ENCODE assay signal across 12 mouse cellular contexts in the genomic region with DNA sequence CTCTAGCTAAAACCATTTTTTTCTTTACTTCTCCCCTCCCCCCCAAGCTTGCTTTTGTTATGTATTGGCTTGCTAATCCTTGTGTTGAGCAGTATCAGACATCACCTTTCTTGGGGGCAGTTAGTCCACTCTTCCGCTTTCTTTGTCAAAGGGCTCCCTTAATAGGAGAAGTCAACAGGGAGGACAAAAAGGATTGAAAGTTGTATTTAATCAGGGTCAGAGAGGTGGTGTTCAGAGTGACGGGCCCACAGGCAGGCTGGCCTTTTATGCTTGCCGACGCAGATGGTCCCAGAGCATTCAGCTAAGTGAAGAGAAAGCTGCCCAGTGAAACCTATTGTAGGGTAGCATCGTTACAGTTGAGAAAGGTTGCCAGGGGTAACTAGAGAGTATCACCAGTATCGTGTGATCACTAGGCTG.
DNase-seq lines count a peak whose midpoint lies in the region; ATAC-seq and TF ChIP-seq lines count a peak whose summit lies in the region.
"Had no signal": no experiment of that assay in that cellular context is flagged by ENCODE, and none has a peak within 500 bp of the region (broad histone marks: within the 10 kb centered on the region; RNA-seq: fewer than 3 reads in every experiment).

No protein-coding gene starts in this region.

- TF ChIP-seq CTCF in kidney, postnatal 0 days (IDR thresholded peaks at IDR 0.05; ENCODE audit: low read depth), result no peak
- TF ChIP-seq CTCF in hindbrain, postnatal 0 days (IDR thresholded peaks at IDR 0.05; ENCODE audit: low read depth), result no peak

- H3K9me3 ChIP-seq in kidney, postnatal 0 days (replicated peaks; ENCODE audit: low read length), result no peaks in the 10 kb centered on the region
- no peaks in the 10 kb centered on the region for H3K9me3 ChIP-seq in kidney, embryonic 15.5 days (replicated peaks)
- H3K9me3 ChIP-seq in embryonic facial prominence, embryonic 12.5 days, result no peaks in the 10 kb centered on the region
- H3K9me3 ChIP-seq in hindbrain, postnatal 0 days (ENCODE audit: low read length), result no peaks in the 10 kb centered on the region
- H3K9me3 ChIP-seq: limb, embryonic 13.5 days had no signal

- H3K27ac ChIP-seq in kidney, postnatal 0 days, result no peak overlapping the region
- H3K27ac ChIP-seq in kidney, embryonic 15.5 days, result no peak overlapping the region
- no peak overlapping the region for H3K27ac ChIP-seq in embryonic facial prominence, embryonic 12.5 days
- no peak overlapping the region for H3K27ac ChIP-seq in hindbrain, postnatal 0 days
- H3K27ac ChIP-seq: limb, embryonic 13.5 days had no signal

- H3K4me2 ChIP-seq in kidney, postnatal 0 days (ENCODE audit: low read length), result no peak overlapping the region
- H3K4me2 ChIP-seq in kidney, embryonic 15.5 days, result no peak overlapping the region
- no peak overlapping the region for H3K4me2 ChIP-seq in embryonic facial prominence, embryonic 12.5 days (replicated peaks)
- H3K4me2 ChIP-seq in hindbrain, postnatal 0 days (ENCODE audit: low read depth, low read length), result no peak overlapping the region
- H3K4me2 ChIP-seq: limb, embryonic 13.5 days had no signal

- H3K36me3 ChIP-seq in kidney, postnatal 0 days (ENCODE audit: insufficient read depth, low read length), result no peaks in the 10 kb centered on the region
- H3K36me3 ChIP-seq in kidney, embryonic 15.5 days, result no peaks in the 10 kb centered on the region
- H3K36me3 ChIP-seq in embryonic facial prominence, embryonic 12.5 days, result no peaks in the 10 kb centered on the region
- no peaks in the 10 kb centered on the region for H3K36me3 ChIP-seq in hindbrain, postnatal 0 days (ENCODE audit: insufficient read depth, low read length)
- H3K36me3 ChIP-seq: limb, embryonic 13.5 days had no signal

- H3K4me3 ChIP-seq in kidney, postnatal 0 days (replicated peaks; ENCODE audit: low read depth, low read length), result no peak overlapping the region
- H3K4me3 ChIP-seq in kidney, embryonic 15.5 days (replicated peaks), result no peak overlapping the region
- H3K4me3 ChIP-seq in embryonic facial prominence, embryonic 12.5 days, result no peak overlapping the region
- H3K4me3 ChIP-seq in hindbrain, postnatal 0 days (ENCODE audit: low read length), result no peak overlapping the region
- H3K4me3 ChIP-seq: limb, embryonic 13.5 days had no signal

- DNase-seq in kidney, postnatal 0 days (ENCODE audit: low spot score), result peak; percentile 21
- peak; percentile 68 for DNase-seq in hindbrain, postnatal 0 days (ENCODE audit: low spot score)
- peak; percentile 81 for DNase-seq in retina, postnatal 1 day
- no peak for DNase-seq in testis, postnatal 14 days (ENCODE audit: low spot score)
- DNase-seq in heart, adult 9 months (ENCODE audit: low spot score in 2 of 2), result no peak
- no peak for DNase-seq in layer of hippocampus, postnatal 25 days (ENCODE audit: extremely low spot score in 1 of 2, low spot score in 1 of 2)
- DNase-seq: gastrocnemius, postnatal 36 days; heart, postnatal 4 days; kidney, postnatal 25 days had no signal

- ATAC-seq in kidney, postnatal 0 days (replicated peaks; ENCODE audit: low FRiP score, low read depth), result no peak
- ATAC-seq in kidney, embryonic 15.5 days (replicated peaks; ENCODE audit: low FRiP score), result no peak
- peak; percentile 60; the same call in 1 of the 2 replicates for ATAC-seq in embryonic facial prominence, embryonic 12.5 days (ENCODE audit: insufficient number of reproducible peaks, insufficient read depth, low FRiP score, low TSS enrichment)
- peak; percentile 85 for ATAC-seq in hindbrain, postnatal 0 days

- no peaks in the 10 kb centered on the region for H3K27me3 ChIP-seq in kidney, postnatal 0 days (ENCODE audit: insufficient read depth, low read length)
- H3K27me3 ChIP-seq in kidney, embryonic 15.5 days, result no peaks in the 10 kb centered on the region
- no peaks in the 10 kb centered on the region for H3K27me3 ChIP-seq in embryonic facial prominence, embryonic 12.5 days
- H3K27me3 ChIP-seq in hindbrain, postnatal 0 days (ENCODE audit: insufficient read depth, low read length), result no peaks in the 10 kb centered on the region
- H3K27me3 ChIP-seq: limb, embryonic 13.5 days had no signal

- WGBS in kidney, postnatal 0 days, result 34% methylated on average over 6 of the region's 6 CpGs
- WGBS in kidney, embryonic 15.5 days, result 34% methylated on average over 6 of the region's 6 CpGs
- WGBS in embryonic facial prominence, embryonic 12.5 days, result 21% methylated on average over 6 of the region's 6 CpGs
- 18% methylated on average over 6 of the region's 6 CpGs for WGBS in hindbrain, postnatal 0 days

- H3K4me1 ChIP-seq in kidney, postnatal 0 days (replicated peaks; ENCODE audit: insufficient read depth, low read length), result no peaks in the 10 kb centered on the region
- H3K4me1 ChIP-seq in kidney, embryonic 15.5 days, result 0 out of 2 replicates have a peak, but pooled peaks cover 3% of the 10 kb centered on the region
- H3K4me1 ChIP-seq in embryonic facial prominence, embryonic 12.5 days, result no peaks in the 10 kb centered on the region
- no peaks in the 10 kb centered on the region for H3K4me1 ChIP-seq in hindbrain, postnatal 0 days (ENCODE audit: insufficient read depth, low read length)
- H3K4me1 ChIP-seq: limb, embryonic 13.5 days had no signal

- no peak overlapping the region for H3K9ac ChIP-seq in kidney, postnatal 0 days (ENCODE audit: low read depth, low read length)
- H3K9ac ChIP-seq in kidney, embryonic 15.5 days, result no peak overlapping the region
- H3K9ac ChIP-seq in embryonic facial prominence, embryonic 12.5 days, result no peak overlapping the region
- H3K9ac ChIP-seq in hindbrain, postnatal 0 days (replicated peaks; ENCODE audit: low read length), result no peak overlapping the region
- H3K9ac ChIP-seq: limb, embryonic 13.5 days had no signal

Comparison
In these comparisons a context has a peak if more than half of its experiments do, and no peak if none do; other contexts are left out.
1. ATAC-seq: peak in embryonic facial prominence, embryonic 12.5 days (single experiment) and hindbrain, postnatal 0 days (single experiment); none in kidney, postnatal 0 days (single experiment) and kidney, embryonic 15.5 days (single experiment).
2. DNase-seq: peak in kidney, postnatal 0 days (single experiment), hindbrain, postnatal 0 days (single experiment) and retina, postnatal 1 day (single experiment); none in testis, postnatal 14 days (single experiment), heart, adult 9 months (0 of 2) and layer of hippocampus, postnatal 25 days (0 of 2).